Mouse (Mus musculus) limb, embryonic 15.5 days (tissue): ENCODE data around the gene Brcc3. TPM values are rescaled to one million over a fixed set of nuclear protein-coding genes. Genes with fewer than 3 reads are reported as not detected.

Experiments used
- ATAC-seq: fragments of 200-750 bp; cut with Nextera tagmentation; 2 replicates; pipeline ENCODE4 v1.8.0; 2017; ENCODE audit warnings: low read depth, moderate TSS enrichment; ENCODE audit not compliant: insufficient number of reproducible peaks, low FRiP score, low TSS enrichment
- H3K27ac ChIP-seq: fragments of 300-500 bp; sonication (generic); 2 replicates; pipeline ENCODE4 v1.5.1; 2015; ENCODE audit warnings: moderate library complexity, mild to moderate bottlenecking, inconsistent platforms
- H3K27me3 ChIP-seq: fragments of 300-500 bp; sonication (generic); 2 replicates; pipeline ENCODE4 v1.6.1; 2015; ENCODE audit warnings: inconsistent platforms
- H3K36me3 ChIP-seq: fragments of 300-500 bp; sonication (generic); 2 replicates; pipeline ENCODE4 v1.6.1; 2015; ENCODE audit warnings: inconsistent platforms
- H3K4me1 ChIP-seq: fragments of 300-500 bp; sonication (generic); 2 replicates; pipeline ENCODE4 v1.6.1; 2015; ENCODE audit warnings: inconsistent platforms
- H3K4me2 ChIP-seq: fragments of 300-500 bp; sonication (generic); 2 replicates; pipeline ENCODE4 v1.6.1; 2015; ENCODE audit warnings: mild to moderate bottlenecking, inconsistent platforms
- H3K4me3 ChIP-seq: fragments of 300-500 bp; sonication (generic); 2 replicates; pipeline ENCODE4 v1.5.1; 2015; ENCODE audit warnings: mild to moderate bottlenecking, inconsistent platforms
- H3K9ac ChIP-seq: fragments of 300-500 bp; sonication (generic); 2 replicates; pipeline ENCODE4 v1.6.1; 2015; ENCODE audit warnings: inconsistent platforms
- H3K9me3 ChIP-seq: fragments of 300-500 bp; sonication (generic); 2 replicates; pipeline ENCODE4 v1.6.1; 2016; ENCODE audit warnings: inconsistent platforms
- WGBS: fragments of 180-500 bp; shearing (Covaris S2); methylation state at CpG from one replicate; pipeline ENCODE4 v1.1.7; 2015; 5-methylcytosine and 5-hydroxymethylcytosine counted together
- polyA plus RNA-seq: library from polyadenylated mRNA; unstranded; fragments of >200 nt; fragmentation: Nextera tagmentation; extraction: Ambion mirVana; gene quantifications from 2 replicates; pipeline ENCODE4 v1.2.1, GENCODE M21; 2015

The Brcc3 gene
- 49.9 and 57.0 TPM in 2 replicates for polyA plus RNA-seq

- Histone ChIP-seq H3K4me3 (peak within 1 kb of the TSS; percentile 52), H3K4me2 (peak within 1 kb of the TSS; percentile 32), H3K27ac (peak within 1 kb of the TSS; percentile 88), H3K4me1 (no peaks in the 10 kb centered on the region), H3K27me3 (no peaks in the 10 kb centered on the region), H3K36me3 (no peaks in the 10 kb centered on the region), H3K9ac (peak within 1 kb of the TSS; percentile 51), H3K9me3 (no peaks in the 10 kb centered on the region)
- WGBS, result 19% methylated on average over 52 of the region's 52 CpGs
- ATAC-seq, result peak; percentile 99
These were observed at the start of gene Brcc3, which contains the start of the genes Cmc4 and Mtcp1 for GRCm38 (mm10) chrX:75415936-75416785. TSS of gene Brcc3 (plus strand) at chrX:75416628. TSS of gene Cmc4 (minus strand) at chrX:75416584. TSS of gene Mtcp1 (minus strand) at chrX:75416588.

GRCm38 (mm10) chrX:75370197-75370596 lies 46.2 kb upstream of the Brcc3 start:
- Histone ChIP-seq H3K9ac (no peak overlapping the region), H3K27me3 (no peaks in the 10 kb centered on the region), H3K9me3 (no peaks in the 10 kb centered on the region), H3K27ac (no peak overlapping the region), H3K4me1 (no peaks in the 10 kb centered on the region), H3K4me3 (no peak overlapping the region), H3K36me3 (no peaks in the 10 kb centered on the region), H3K4me2 (no peak overlapping the region)
- ATAC-seq, result no peak

GRCm38 (mm10) chrX:75372666-75373425 lies 43.6 kb upstream of the Brcc3 start:
- H3K4me2 ChIP-seq, result no peak overlapping the region
- H3K9me3 ChIP-seq, result no peaks in the 10 kb centered on the region
- no peak for ATAC-seq
- no peak overlapping the region for H3K4me3 ChIP-seq
- no peaks in the 10 kb centered on the region for H3K4me1 ChIP-seq
- H3K27me3 ChIP-seq, result no peaks in the 10 kb centered on the region
- WGBS, result 67% methylated on average over 2 of the region's 2 CpGs
- H3K9ac ChIP-seq, result no peak overlapping the region
- H3K27ac ChIP-seq, result no peak overlapping the region
- H3K36me3 ChIP-seq, result no peaks in the 10 kb centered on the region

- Histone ChIP-seq H3K9ac (no peak overlapping the region), H3K4me2 (no peak overlapping the region), H3K4me1 (no peaks in the 10 kb centered on the region), H3K4me3 (no peak overlapping the region), H3K27ac (no peak overlapping the region), H3K9me3 (no peaks in the 10 kb centered on the region), H3K36me3 (no peaks in the 10 kb centered on the region), H3K27me3 (no peaks in the 10 kb centered on the region)
- ATAC-seq, result no peak
These were observed 39.6 kb upstream of the Brcc3 start for GRCm38 (mm10) chrX:75376815-75377214.

GRCm38 (mm10) chrX:75381176-75381575 lies 35.3 kb upstream of the Brcc3 start:
- H3K27me3 ChIP-seq, result no peaks in the 10 kb centered on the region
- no peaks in the 10 kb centered on the region for H3K36me3 ChIP-seq
- H3K4me2 ChIP-seq, result no peak overlapping the region
- no peaks in the 10 kb centered on the region for H3K4me1 ChIP-seq
- H3K9me3 ChIP-seq, result no peaks in the 10 kb centered on the region
- no peak for ATAC-seq
- H3K27ac ChIP-seq, result no peak overlapping the region
- WGBS, result 70% methylated on average over 1 of the region's 1 CpGs
- no peak overlapping the region for H3K9ac ChIP-seq
- no peak overlapping the region for H3K4me3 ChIP-seq

GRCm38 (mm10) chrX:75381699-75382098 lies 34.7 kb upstream of the Brcc3 start:
- 67% methylated on average over 5 of the region's 5 CpGs for WGBS
- Histone ChIP-seq H3K4me1 (no peaks in the 10 kb centered on the region), H3K9me3 (no peaks in the 10 kb centered on the region), H3K36me3 (no peaks in the 10 kb centered on the region), H3K27me3 (no peaks in the 10 kb centered on the region), H3K4me3 (peak overlapping the region; percentile 53), H3K4me2 (no peak overlapping the region), H3K9ac (no peak overlapping the region), H3K27ac (no peak overlapping the region)
- no peak for ATAC-seq

- peak within 1 kb of the TSS; percentile 42 for H3K9ac ChIP-seq
- H3K27me3 ChIP-seq, result no peaks in the 10 kb centered on the region
- peak within 1 kb of the TSS; percentile 74 for H3K27ac ChIP-seq
- H3K4me3 ChIP-seq, result peak within 1 kb of the TSS; percentile 53
- WGBS, result 8% methylated on average over 23 of the region's 25 CpGs
- H3K4me1 ChIP-seq, result no peaks in the 10 kb centered on the region
- peak within 1 kb of the TSS; percentile 36 for H3K4me2 ChIP-seq
- H3K36me3 ChIP-seq, result no peaks in the 10 kb centered on the region
- peak; percentile 84 for ATAC-seq
- H3K9me3 ChIP-seq, result no peaks in the 10 kb centered on the region
These were observed 34.1 kb upstream of the Brcc3 start, which contains the start of the genes Fundc2 and F8 for GRCm38 (mm10) chrX:75382195-75382771. TSS of gene Fundc2 (plus strand) at chrX:75382399. TSS of gene F8 (minus strand) at chrX:75382615.

- no peak overlapping the region for H3K4me2 ChIP-seq
- no peak for ATAC-seq
- WGBS, result 90% methylated on average over 1 of the region's 1 CpGs
These were observed 17.0 kb upstream of the Brcc3 start for GRCm38 (mm10) chrX:75399471-75399870.

GRCm38 (mm10) chrX:75402668-75403067 lies 13.8 kb upstream of the Brcc3 start:
- Histone ChIP-seq H3K9me3 (no peaks in the 10 kb centered on the region), H3K27me3 (no peaks in the 10 kb centered on the region), H3K4me3 (no peak overlapping the region), H3K9ac (no peak overlapping the region), H3K4me2 (no peak overlapping the region), H3K36me3 (peaks cover 3% of the 10 kb centered on the region; the same call in 1 of the 2 replicates), H3K27ac (no peak overlapping the region), H3K4me1 (no peaks in the 10 kb centered on the region)
- WGBS, result 67% methylated on average over 2 of the region's 2 CpGs
- no peak for ATAC-seq

More at GRCm38 (mm10) chrX:75399471-75399870, 17.0 kb upstream of the Brcc3 start:
- Histone ChIP-seq H3K4me1 (no peaks in the 10 kb centered on the region), H3K27ac (no peak overlapping the region), H3K4me3 (no peak overlapping the region), H3K36me3 (peaks cover 5% of the 10 kb centered on the region; the same call in 1 of the 2 replicates), H3K9ac (no peak overlapping the region), H3K9me3 (no peaks in the 10 kb centered on the region), H3K27me3 (no peaks in the 10 kb centered on the region)

GRCm38 (mm10) chrX:75403350-75403749 lies 13.1 kb upstream of the Brcc3 start:
- Histone ChIP-seq H3K9ac (no peak overlapping the region), H3K4me2 (no peak overlapping the region), H3K4me1 (no peaks in the 10 kb centered on the region), H3K27ac (no peak overlapping the region), H3K36me3 (peaks cover 3% of the 10 kb centered on the region; the same call in 1 of the 2 replicates), H3K9me3 (no peaks in the 10 kb centered on the region), H3K27me3 (no peaks in the 10 kb centered on the region), H3K4me3 (no peak overlapping the region)
- ATAC-seq, result no peak

GRCm38 (mm10) chrX:75409711-75410110 lies 6.7 kb upstream of the Brcc3 start:
- H3K4me2 ChIP-seq, result no peak overlapping the region
- H3K4me3 ChIP-seq, result no peak overlapping the region
- 94% methylated on average over 1 of the region's 1 CpGs for WGBS
- no peak overlapping the region for H3K27ac ChIP-seq
- H3K27me3 ChIP-seq, result no peaks in the 10 kb centered on the region
- H3K9ac ChIP-seq, result no peak overlapping the region
- H3K36me3 ChIP-seq, result no peaks in the 10 kb centered on the region
- ATAC-seq, result no peak
- no peaks in the 10 kb centered on the region for H3K4me1 ChIP-seq
- no peaks in the 10 kb centered on the region for H3K9me3 ChIP-seq
